Mouse (Mus musculus) olfactory bulb, adult 2 months (tissue): ENCODE results near the gene Tmem245. TPM values are rescaled to one million over a fixed set of nuclear protein-coding genes. Genes with fewer than 3 reads are reported as not detected.

ENCODE experiments used
- H3K27ac ChIP-seq: fragments of 200-500 bp; 2 replicates; pipeline ENCODE4 v1.5.1; 2012; ENCODE audit warnings: low read depth, low read length; ENCODE audit not compliant: insufficient read depth
- H3K4me1 ChIP-seq: fragments of 200-500 bp; 2 replicates; pipeline ENCODE4 v1.6.1; 2012; ENCODE audit warnings: low read length; ENCODE audit not compliant: control insufficient read depth, insufficient read depth
- H3K4me3 ChIP-seq: fragments of 200-500 bp; 2 replicates; pipeline ENCODE4 v1.5.1; 2012; ENCODE audit warnings: mild to moderate bottlenecking, low read depth, low read length, moderate library complexity; ENCODE audit not compliant: insufficient read depth
- CTCF ChIP-seq: fragments of 200-500 bp; IDR thresholded peaks from 2 replicates; pipeline ENCODE4 v1.5.1; 2012; ENCODE audit warnings: low read depth, mild to moderate bottlenecking, low read length, moderate library complexity; ENCODE audit not compliant: insufficient read depth
- POLR2A ChIP-seq: fragments of 200-500 bp; IDR thresholded peaks from 2 replicates; pipeline ENCODE4 v1.6.1; 2012; ENCODE audit warnings: mild to moderate bottlenecking, low read depth, low read length, moderate library complexity; ENCODE audit not compliant: insufficient read depth
- WGBS: fragments of 180-500 bp; shearing (Covaris S2); methylation state at CpG from one replicate; pipeline ENCODE4 v1.1.7; 2018; 5-methylcytosine and 5-hydroxymethylcytosine counted together
- polyA plus RNA-seq: library from polyadenylated mRNA; stranded (reverse); fragments of >200 nt; gene quantifications from 2 replicates; pipeline ENCODE4 v1.2.4, GENCODE M21; 2012; ENCODE audit warnings: low replicate concordance; ENCODE audit not compliant: missing spikeins, insufficient read depth, insufficient read length

Tmem245 gene
- polyA plus RNA-seq, 1 experiment: not detected

- Histone ChIP-seq H3K4me1 (no peaks in the 10 kb centered on the region), H3K4me3 (no peak overlapping the region), H3K27ac (no peak overlapping the region)
- TF ChIP-seq POLR2A: no peak
- TF ChIP-seq CTCF: no peak
- 48% methylated on average over 6 of the region's 6 CpGs for WGBS
These were observed 6.0 kb upstream of the Tmem245 start for GRCm38 (mm10) chr4:56953235-56953634.

DNA sequence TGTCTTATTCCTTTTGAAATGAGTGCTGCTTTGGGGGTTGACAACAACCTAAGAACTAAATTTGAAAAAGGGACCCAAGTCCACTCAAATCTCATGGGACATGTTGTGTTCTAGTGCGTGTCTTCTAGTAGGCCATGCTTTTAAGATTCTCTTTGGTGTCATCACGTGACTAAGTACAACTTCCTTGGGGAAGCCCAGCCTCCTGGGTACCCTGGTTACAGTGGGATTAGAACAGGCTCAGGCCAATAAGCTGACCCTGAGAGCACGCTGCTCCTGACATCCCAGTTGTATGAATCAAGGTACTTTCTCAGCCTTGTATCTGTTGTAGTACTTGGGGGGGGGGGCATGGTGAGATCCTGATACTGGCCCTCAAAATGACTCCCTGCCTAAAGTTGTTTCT lies 4.5 kb upstream of the Tmem245 start:
- no peak overlapping the region for H3K27ac ChIP-seq
- WGBS: 90% methylated on average over 3 of the region's 3 CpGs
- no peak overlapping the region for H3K4me3 ChIP-seq
- TF ChIP-seq POLR2A: no peak
- no peak for TF ChIP-seq CTCF
- no peaks in the 10 kb centered on the region for H3K4me1 ChIP-seq

- 71% methylated on average over 6 of the region's 6 CpGs for WGBS
- no peak overlapping the region for H3K27ac ChIP-seq
- no peak overlapping the region for H3K4me3 ChIP-seq
- peaks cover 2% of the 10 kb centered on the region for H3K4me1 ChIP-seq
- TF ChIP-seq POLR2A: no peak
- no peak for TF ChIP-seq CTCF
These were observed 2.3 kb upstream of the Tmem245 start for GRCm38 (mm10) chr4:56949494-56949893.

GRCm38 (mm10) chr4:56946180-56946579 lies 1.1 kb downstream of the Tmem245 start:
- Histone ChIP-seq H3K4me3 (peak overlapping the region; percentile 96), H3K4me1 (peaks cover 3% of the 10 kb centered on the region), H3K27ac (no peak overlapping the region)
- TF ChIP-seq POLR2A (no peak), CTCF (no peak)
- WGBS: 2% methylated on average over 14 of the region's 14 CpGs

- Histone ChIP-seq H3K4me1 (peaks cover 3% of the 10 kb centered on the region), H3K27ac (no peak overlapping the region), H3K4me3 (no peak overlapping the region)
- WGBS: 48% methylated on average over 4 of the region's 4 CpGs
- TF ChIP-seq POLR2A: no peak
- no peak for TF ChIP-seq CTCF
These were observed 3.0 kb downstream of the Tmem245 start for GRCm38 (mm10) chr4:56944286-56944685.

- H3K4me3 ChIP-seq: no peak overlapping the region
- H3K27ac ChIP-seq: no peak overlapping the region
- WGBS: 85% methylated on average over 1 of the region's 1 CpGs
- no peak for TF ChIP-seq POLR2A
- no peak for TF ChIP-seq CTCF
- peaks cover 3% of the 10 kb centered on the region for H3K4me1 ChIP-seq
These were observed 4.0 kb downstream of the Tmem245 start for GRCm38 (mm10) chr4:56943258-56943657.

DNA sequence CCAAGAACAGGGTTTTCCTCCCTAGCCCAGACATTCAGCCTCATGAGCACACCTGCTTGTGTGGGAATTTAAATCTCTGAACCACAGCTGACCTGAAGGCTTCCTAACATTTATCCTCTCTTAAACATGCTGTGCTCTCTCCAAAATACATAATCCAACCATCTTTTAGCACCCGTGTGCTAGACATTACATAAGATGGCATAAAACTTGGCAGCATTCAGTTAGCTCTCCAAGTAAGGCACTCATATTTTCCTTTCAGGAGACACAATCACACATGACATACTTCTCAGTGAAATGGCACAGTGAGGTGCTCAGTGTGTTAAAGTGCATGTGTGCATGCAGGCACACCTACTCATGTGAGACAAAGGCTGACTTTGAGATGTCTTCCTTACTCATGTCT lies 4.7 kb downstream of the Tmem245 start:
- Histone ChIP-seq H3K4me3 (no peak overlapping the region), H3K27ac (no peak overlapping the region), H3K4me1 (peaks cover 3% of the 10 kb centered on the region)
- no peak for TF ChIP-seq CTCF
- TF ChIP-seq POLR2A: no peak
- WGBS: 87% methylated on average over 1 of the region's 1 CpGs

GRCm38 (mm10) chr4:56941481-56941880 lies 5.8 kb downstream of the Tmem245 start:
- WGBS: 53% methylated on average over 4 of the region's 4 CpGs
- no peak for TF ChIP-seq POLR2A
- TF ChIP-seq CTCF: no peak
- Histone ChIP-seq H3K4me3 (no peak overlapping the region), H3K27ac (no peak overlapping the region), H3K4me1 (peaks cover 6% of the 10 kb centered on the region)

GRCm38 (mm10) chr4:56937136-56937535 lies 10.1 kb downstream of the Tmem245 start:
- no peak for TF ChIP-seq POLR2A
- TF ChIP-seq CTCF: no peak
- peaks cover 3% of the 10 kb centered on the region; the same call in 1 of the 2 replicates for H3K4me1 ChIP-seq
- H3K27ac ChIP-seq: no peak overlapping the region
- H3K4me3 ChIP-seq: no peak overlapping the region
- WGBS: 50% methylated on average over 6 of the region's 6 CpGs

DNA sequence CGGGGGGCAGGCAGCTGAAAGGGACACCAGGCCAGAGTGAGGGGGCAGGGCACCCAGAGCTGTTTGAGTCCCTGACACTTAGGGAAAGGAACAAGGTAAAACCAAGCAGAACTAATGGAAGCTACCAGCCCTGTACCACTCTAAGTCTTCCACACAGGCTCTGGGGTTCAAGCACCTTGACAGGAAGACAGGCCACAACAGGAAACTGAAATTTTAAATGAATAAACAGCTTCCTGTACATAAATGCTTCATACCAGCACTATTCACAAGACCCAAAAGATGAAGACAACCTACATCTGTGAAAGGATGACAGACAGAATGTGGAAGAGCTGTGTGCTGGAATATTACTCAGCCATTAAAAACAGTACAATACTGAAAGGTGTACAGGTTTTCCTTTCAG lies 11.9 kb downstream of the Tmem245 start:
- Histone ChIP-seq H3K4me3 (no peak overlapping the region), H3K27ac (no peak overlapping the region), H3K4me1 (peaks cover 3% of the 10 kb centered on the region; the same call in 1 of the 2 replicates)
- TF ChIP-seq POLR2A: no peak
- no peak for TF ChIP-seq CTCF
- WGBS: 100% methylated on average over 1 of the region's 1 CpGs
